In the genomic region with DNA sequence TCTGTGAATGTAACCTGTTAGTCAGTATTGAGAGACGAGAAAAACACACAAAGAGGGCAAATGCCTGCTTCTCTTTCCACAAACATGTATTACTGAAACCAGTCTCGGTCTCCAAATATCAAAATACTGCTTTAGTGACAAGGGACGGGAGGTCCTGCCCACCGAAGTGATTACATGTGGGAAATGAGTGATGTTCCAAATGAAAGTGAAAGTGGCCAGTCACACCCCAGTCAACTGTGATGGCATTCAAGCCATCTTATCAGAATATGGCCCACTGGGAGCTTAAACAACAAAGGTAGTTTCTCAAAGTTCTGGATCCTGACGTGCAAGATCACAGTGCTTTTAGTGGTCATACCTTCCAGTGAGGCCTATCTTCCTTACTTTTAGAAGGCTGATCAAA, we compare ENCODE assay signal across 25 mouse cellular contexts.
A peak's percentile ranks its signal among the peaks of the same experiment; 100 is the strongest.
DNase-seq lines count a peak whose midpoint lies in the region; ATAC-seq and TF ChIP-seq lines count a peak whose summit lies in the region.
"Had no signal": no experiment of that assay in that cellular context is flagged by ENCODE, and none has a peak within 500 bp of the region (broad histone marks: within the 10 kb centered on the region; RNA-seq: fewer than 3 reads in every experiment).

No protein-coding gene starts in this region.

- no peak overlapping the region for H3K27ac ChIP-seq in MEL (ENCODE audit: control insufficient read depth, low read depth, low read length)
- no peak overlapping the region for H3K27ac ChIP-seq in midbrain, postnatal 0 days (ENCODE audit: low read depth, low read length)
- no peak overlapping the region for H3K27ac ChIP-seq in forebrain, embryonic 15.5 days (replicated peaks)
- H3K27ac ChIP-seq: embryonic facial prominence, embryonic 12.5 days; embryonic facial prominence, embryonic 15.5 days; hindbrain, embryonic 10.5 days; hindbrain, embryonic 13.5 days had no signal

- ATAC-seq in midbrain, postnatal 0 days (ENCODE audit: low FRiP score): no peak
- no peak for ATAC-seq in forebrain, embryonic 15.5 days (replicated peaks)
- ATAC-seq: forebrain, embryonic 14.5 days; hindbrain, embryonic 16.5 days; Patski had no signal

- no peak for TF ChIP-seq RAD21 in MEL (IDR thresholded peaks at IDR 0.05; ENCODE audit: low read depth, low read length)

- TF ChIP-seq EP300 in MEL (IDR thresholded peaks at IDR 0.05; ENCODE audit: low read depth in 1 of 2, low read length in 2 of 2): no peak

- peak overlapping the region; percentile 4 to 49; a peak in 3 of 4 replicates for H3K4me3 ChIP-seq in MEL (ENCODE audit: control insufficient read depth in 1 of 2, insufficient read depth in 1 of 2, low read depth in 2 of 2, low read length in 2 of 2)
- H3K4me3 ChIP-seq in midbrain, postnatal 0 days (ENCODE audit: low read depth, low read length): no peak overlapping the region
- no peak overlapping the region for H3K4me3 ChIP-seq in forebrain, embryonic 15.5 days
- H3K4me3 ChIP-seq: embryonic facial prominence, embryonic 12.5 days; embryonic facial prominence, embryonic 15.5 days; hindbrain, embryonic 10.5 days; hindbrain, embryonic 13.5 days had no signal

- H3K79me2 ChIP-seq in MEL (ENCODE audit: control insufficient read depth, insufficient read depth, low read length, poor library complexity): no peaks in the 10 kb centered on the region

- H3K9me3 ChIP-seq in MEL (replicated peaks; ENCODE audit: insufficient read depth, low read length): no peaks in the 10 kb centered on the region
- no peaks in the 10 kb centered on the region for H3K9me3 ChIP-seq in midbrain, postnatal 0 days (ENCODE audit: low read length)
- H3K9me3 ChIP-seq in forebrain, embryonic 15.5 days: no peaks in the 10 kb centered on the region
- H3K9me3 ChIP-seq: embryonic facial prominence, embryonic 12.5 days; embryonic facial prominence, embryonic 15.5 days; hindbrain, embryonic 10.5 days; hindbrain, embryonic 13.5 days had no signal

- TF ChIP-seq POLR2A in MEL (IDR thresholded peaks at IDR 0.05; ENCODE audit: control insufficient read depth in 1 of 2, insufficient read depth in 1 of 2, low read depth in 1 of 2, low read length in 2 of 2, poor library complexity in 1 of 2): no peak

- DNase-seq in 416B (ENCODE audit: low read depth) (peak; percentile 9), MEL (ENCODE audit: low read depth, low spot score) (peak; percentile 11)
- peak; percentile 17 for DNase-seq in CD4-positive, CD25-positive, alpha-beta regulatory T cell, adult 2 months (ENCODE audit: low read depth, low spot score)
- no peak for DNase-seq in midbrain, postnatal 0 days (ENCODE audit: low spot score)
- no peak for DNase-seq in adrenal gland, postnatal 4 days (ENCODE audit: low spot score in 2 of 2)
- DNase-seq: adrenal gland, postnatal 10 days; adrenal gland, postnatal 36 days; cerebellum, adult 11 months; cerebellum, adult 2 months; cerebellum, adult 9-11 months; cerebellum, postnatal 25 days; gastrocnemius, postnatal 10 days; gastrocnemius, postnatal 36 days; heart, postnatal 36 days; kidney, adult 11 months; kidney, adult 9 months had no signal

- no peaks in the 10 kb centered on the region for H3K4me1 ChIP-seq in MEL (ENCODE audit: control insufficient read depth in 1 of 2, insufficient read depth in 2 of 2, low read length in 2 of 2)
- H3K4me1 ChIP-seq in midbrain, postnatal 0 days (ENCODE audit: insufficient read depth, low read length): no peaks in the 10 kb centered on the region
- H3K4me1 ChIP-seq in forebrain, embryonic 15.5 days: no peaks in the 10 kb centered on the region
- H3K4me1 ChIP-seq: embryonic facial prominence, embryonic 12.5 days; embryonic facial prominence, embryonic 15.5 days had no signal

- no peak overlapping the region for H3K9ac ChIP-seq in MEL (ENCODE audit: control insufficient read depth, low read depth, low read length, poor library complexity, severe bottlenecking)
- H3K9ac ChIP-seq in midbrain, postnatal 0 days (replicated peaks; ENCODE audit: low read length, poor library complexity, severe bottlenecking): no peak overlapping the region
- H3K9ac ChIP-seq in forebrain, embryonic 15.5 days (replicated peaks): no peak overlapping the region
- H3K9ac ChIP-seq: embryonic facial prominence, embryonic 12.5 days; embryonic facial prominence, embryonic 15.5 days; hindbrain, embryonic 13.5 days had no signal

- WGBS in midbrain, postnatal 0 days: 89% methylated on average over 5 of the region's 5 CpGs
- WGBS in forebrain, embryonic 15.5 days: 92% methylated on average over 5 of the region's 5 CpGs

- H3K27me3 ChIP-seq in MEL (ENCODE audit: control insufficient read depth in 1 of 2, insufficient read depth in 2 of 2, low read length in 2 of 2): no peaks in the 10 kb centered on the region
- no peaks in the 10 kb centered on the region for H3K27me3 ChIP-seq in midbrain, postnatal 0 days (ENCODE audit: insufficient read depth, low read length)
- H3K27me3 ChIP-seq in forebrain, embryonic 15.5 days: no peaks in the 10 kb centered on the region
- H3K27me3 ChIP-seq: embryonic facial prominence, embryonic 12.5 days; embryonic facial prominence, embryonic 15.5 days; hindbrain, embryonic 13.5 days; Patski had no signal

- no peak overlapping the region for H3K4me2 ChIP-seq in midbrain, postnatal 0 days (ENCODE audit: low read depth, low read length, poor library complexity, severe bottlenecking)
- no peak overlapping the region for H3K4me2 ChIP-seq in forebrain, embryonic 15.5 days (replicated peaks)
- H3K4me2 ChIP-seq: embryonic facial prominence, embryonic 12.5 days; embryonic facial prominence, embryonic 15.5 days; heart, embryonic 11.5 days; hindbrain, embryonic 13.5 days had no signal

- no peak for TF ChIP-seq CTCF in MEL (IDR thresholded peaks at IDR 0.05 in 2 of 3, conservative IDR thresholded peaks at IDR 0.05 in 1 of 3; ENCODE audit: control insufficient read depth in 1 of 3, insufficient read depth in 1 of 3, low read depth in 2 of 3, low read length in 3 of 3, poor library complexity in 1 of 3, severe bottlenecking in 1 of 3)
- no peak for TF ChIP-seq CTCF in midbrain, postnatal 0 days (IDR thresholded peaks at IDR 0.05)

- no peaks in the 10 kb centered on the region for H3K36me3 ChIP-seq in MEL (ENCODE audit: control insufficient read depth in 1 of 2, insufficient read depth in 2 of 2, low read length in 2 of 2)
- H3K36me3 ChIP-seq in midbrain, postnatal 0 days (ENCODE audit: insufficient read depth, low read length): no peaks in the 10 kb centered on the region
- H3K36me3 ChIP-seq in forebrain, embryonic 15.5 days: no peaks in the 10 kb centered on the region
- H3K36me3 ChIP-seq: embryonic facial prominence, embryonic 12.5 days; embryonic facial prominence, embryonic 15.5 days; hindbrain, embryonic 10.5 days; hindbrain, embryonic 13.5 days had no signal

TF ChIP-seq in MEL, 35 proteins besides CTCF, POLR2A, EP300 and RAD21:
- TF ChIP-seq MXI1 (IDR thresholded peaks at IDR 0.05; ENCODE audit: low read depth, low read length) (0 out of 2 replicates have a peak, but pooled peaks have one; percentile 23), SMC3 (IDR thresholded peaks at IDR 0.05; ENCODE audit: low read depth, low read length) (no peak)

Comparison
In these comparisons a context has a peak if more than half of its experiments do, and no peak if none do; other contexts are left out.
1. DNase-seq: peak in 416B (single experiment), CD4-positive, CD25-positive, alpha-beta regulatory T cell, adult 2 months (single experiment) and MEL (single experiment); none in midbrain, postnatal 0 days (single experiment) and adrenal gland, postnatal 4 days (0 of 2).
2. H3K4me3 ChIP-seq: peak in MEL (2 of 2); none in midbrain, postnatal 0 days (single experiment) and forebrain, embryonic 15.5 days (single experiment).